Mouse (Mus musculus) ES-Bruce4 (cell line): Measurements from ENCODE around the gene Tti1.

Source experiments
- CTCF ChIP-seq: IDR thresholded peaks from one replicate; pipeline ENCODE4 v1.8.1; 2011; ENCODE audit warnings: low read depth, low read length
- EP300 ChIP-seq: IDR thresholded peaks from 2 replicates; pipeline ENCODE4 v1.6.1; 2011; ENCODE audit warnings: low read depth, low read length; ENCODE audit not compliant: insufficient read depth
- POLR2A ChIP-seq: IDR thresholded peaks from one replicate; pipeline ENCODE4 v1.8.1; 2011; ENCODE audit warnings: low read length; ENCODE audit not compliant: insufficient read depth

- TF ChIP-seq POLR2A (no peak), CTCF (no peak), EP300 (no peak)
These were observed 39.6 kb downstream of the Tti1 start for GRCm38 (mm10) chr2:157988416-157989190.
